Mouse (Mus musculus) hindbrain, embryonic 12.5 days (tissue): ENCODE measurements around the gene Sh3bp5. TPM values are rescaled to one million over a fixed set of nuclear protein-coding genes. Genes with fewer than 3 reads are reported as not detected.

Experiments used
- ATAC-seq: fragments of 200-750 bp; cut with Nextera tagmentation; 2 replicates; pipeline ENCODE4 v1.8.0; 2017; ENCODE audit warnings: moderate TSS enrichment; ENCODE audit not compliant: low FRiP score
- H3K27ac ChIP-seq: fragments of 300-500 bp; sonication (generic); 2 replicates; pipeline ENCODE4 v1.5.1; 2016; ENCODE audit warnings: mild to moderate bottlenecking
- H3K27me3 ChIP-seq: fragments of 300-500 bp; sonication (generic); 2 replicates; pipeline ENCODE4 v1.6.1; 2016; ENCODE audit warnings: mild to moderate bottlenecking
- H3K36me3 ChIP-seq: fragments of 300-500 bp; sonication (generic); 2 replicates; pipeline ENCODE4 v1.6.1; 2016; ENCODE audit warnings: mild to moderate bottlenecking
- H3K4me1 ChIP-seq: fragments of 300-500 bp; sonication (generic); 2 replicates; pipeline ENCODE4 v1.6.1; 2016
- H3K4me2 ChIP-seq: fragments of 300-500 bp; sonication (generic); replicated peaks from 2 replicates; pipeline ENCODE4 v1.6.1; 2016; ENCODE audit warnings: mild to moderate bottlenecking
- H3K4me3 ChIP-seq: fragments of 300-500 bp; sonication (generic); 2 replicates; pipeline ENCODE4 v1.5.1; 2016; ENCODE audit warnings: mild to moderate bottlenecking
- H3K9ac ChIP-seq: fragments of 300-500 bp; sonication (generic); 2 replicates; pipeline ENCODE4 v1.6.1; 2016; ENCODE audit warnings: mild to moderate bottlenecking, moderate library complexity
- H3K9me3 ChIP-seq: fragments of 300-500 bp; sonication (generic); replicated peaks from 2 replicates; pipeline ENCODE4 v1.6.1; 2016; ENCODE audit warnings: mild to moderate bottlenecking
- WGBS: fragments of 180-500 bp; shearing (Covaris S2); methylation state at CpG from one replicate; pipeline ENCODE4 v1.1.7; 2016; 5-methylcytosine and 5-hydroxymethylcytosine counted together
- polyA plus RNA-seq: library from polyadenylated mRNA; unstranded; fragments of >200 nt; fragmentation: Nextera tagmentation; extraction: Ambion mirVana; gene quantifications from 2 replicates; pipeline ENCODE4 v1.2.1, GENCODE M21; 2016

The Sh3bp5 gene
- polyA plus RNA-seq, 1 experiment from 2014 or later = 54.9 TPM

DNA sequence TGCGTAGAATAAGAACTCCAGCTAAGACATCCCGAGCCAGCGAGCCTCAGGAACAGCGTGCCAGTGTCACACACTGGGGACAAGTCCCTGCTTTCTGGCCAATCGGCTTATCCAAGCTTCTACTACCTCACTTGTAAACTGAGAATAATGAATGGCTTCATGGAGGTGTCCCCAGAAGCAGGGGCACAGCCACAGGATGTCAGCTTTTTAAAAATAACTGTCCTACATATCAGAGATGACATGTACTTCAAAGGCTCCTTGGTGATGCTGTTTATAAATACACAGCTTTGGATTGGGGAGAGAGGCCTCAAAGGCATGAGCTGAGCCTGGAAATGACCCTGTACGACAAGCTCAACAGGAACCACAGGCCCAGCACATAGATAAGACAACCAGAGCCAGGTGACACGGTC is 20.9 kb downstream of the Sh3bp5 start:
- Histone ChIP-seq H3K4me3 (no peak overlapping the region), H3K36me3 (peaks cover 4% of the 10 kb centered on the region; the same call in 1 of the 2 replicates), H3K4me2 (no peak overlapping the region), H3K27ac (no peak overlapping the region), H3K4me1 (peaks cover 16% of the 10 kb centered on the region), H3K27me3 (no peaks in the 10 kb centered on the region), H3K9ac (no peak overlapping the region), H3K9me3 (no peaks in the 10 kb centered on the region)
- ATAC-seq = no peak
- WGBS = 74% methylated on average over 7 of the region's 7 CpGs

- Histone ChIP-seq H3K4me2 (no peak overlapping the region), H3K36me3 (peaks cover 6% of the 10 kb centered on the region; the same call in 1 of the 2 replicates), H3K9ac (no peak overlapping the region), H3K4me3 (no peak overlapping the region), H3K27ac (no peak overlapping the region), H3K9me3 (no peaks in the 10 kb centered on the region), H3K27me3 (no peaks in the 10 kb centered on the region), H3K4me1 (peaks cover 16% of the 10 kb centered on the region)
- 74% methylated on average over 10 of the region's 10 CpGs for WGBS
- no peak for ATAC-seq
Observed at GRCm38 (mm10) chr14:31414235-31414966, 21.5 kb downstream of the Sh3bp5 start.

GRCm38 (mm10) chr14:31413475-31414086 is 22.3 kb downstream of the Sh3bp5 start:
- no peak for ATAC-seq
- Histone ChIP-seq H3K27me3 (no peaks in the 10 kb centered on the region), H3K9me3 (no peaks in the 10 kb centered on the region), H3K27ac (no peak overlapping the region), H3K4me3 (no peak overlapping the region), H3K4me1 (peaks cover 19% of the 10 kb centered on the region), H3K36me3 (peaks cover 6% of the 10 kb centered on the region; the same call in 1 of the 2 replicates), H3K9ac (no peak overlapping the region), H3K4me2 (no peak overlapping the region)
- WGBS = 33% methylated on average over 6 of the region's 6 CpGs

DNA sequence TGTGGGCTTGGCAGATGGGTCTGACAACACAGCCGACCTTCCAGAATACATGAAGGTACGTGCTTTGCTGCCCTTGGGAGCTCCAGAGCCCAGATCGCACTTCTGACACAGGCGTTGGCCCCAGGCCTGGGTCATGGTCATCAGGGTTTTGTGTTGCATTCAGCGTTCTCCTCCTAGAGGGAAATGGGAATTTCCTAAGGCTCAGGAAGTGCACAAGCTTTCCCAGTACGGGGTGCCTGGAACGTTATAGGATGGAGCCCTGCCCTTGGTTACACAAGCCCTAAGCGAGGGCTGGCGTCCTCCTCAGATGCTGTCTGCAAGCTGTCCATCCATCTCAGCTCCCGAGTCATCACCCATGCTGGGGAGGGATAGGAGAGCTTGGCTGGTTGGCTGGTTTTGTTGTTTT is 23.2 kb downstream of the Sh3bp5 start:
- WGBS = 71% methylated on average over 10 of the region's 10 CpGs
- no peak overlapping the region for H3K4me2 ChIP-seq
- H3K9ac ChIP-seq = no peak overlapping the region
- peaks cover 22% of the 10 kb centered on the region for H3K4me1 ChIP-seq
- no peak overlapping the region for H3K27ac ChIP-seq
- H3K9me3 ChIP-seq = no peaks in the 10 kb centered on the region
- ATAC-seq = no peak
- H3K27me3 ChIP-seq = no peaks in the 10 kb centered on the region
- no peak overlapping the region for H3K4me3 ChIP-seq
- peaks cover 6% of the 10 kb centered on the region; the same call in 1 of the 2 replicates for H3K36me3 ChIP-seq

DNA sequence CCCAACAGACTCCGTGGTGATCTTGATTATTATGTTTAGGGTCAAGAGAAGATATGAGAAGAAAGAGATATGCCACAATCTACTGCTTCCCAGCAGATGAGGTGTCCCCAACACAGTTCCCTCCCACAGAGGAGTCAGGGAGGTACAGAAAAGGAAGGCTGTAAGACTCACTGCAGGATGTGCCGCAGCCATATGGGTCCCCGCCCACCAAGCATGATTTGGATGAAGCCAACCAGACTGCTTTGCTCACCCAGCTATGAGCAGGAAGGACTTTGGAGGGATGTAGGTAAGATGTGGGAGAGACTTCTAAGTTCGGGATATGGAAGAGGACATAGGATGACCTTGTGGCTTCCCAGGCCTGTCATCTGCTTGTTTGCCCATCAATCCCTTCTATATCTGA is 25.1 kb downstream of the Sh3bp5 start:
- no peak overlapping the region for H3K27ac ChIP-seq
- H3K4me2 ChIP-seq = no peak overlapping the region
- H3K36me3 ChIP-seq = peaks cover 8% of the 10 kb centered on the region; the same call in 1 of the 2 replicates
- no peak overlapping the region for H3K9ac ChIP-seq
- 83% methylated on average over 4 of the region's 4 CpGs for WGBS
- no peak for ATAC-seq
- H3K4me1 ChIP-seq = peaks cover 22% of the 10 kb centered on the region
- H3K9me3 ChIP-seq = no peaks in the 10 kb centered on the region
- H3K4me3 ChIP-seq = no peak overlapping the region
- no peaks in the 10 kb centered on the region for H3K27me3 ChIP-seq

- Histone ChIP-seq H3K27me3 (no peaks in the 10 kb centered on the region), H3K36me3 (peaks cover 10% of the 10 kb centered on the region; the same call in 1 of the 2 replicates), H3K9ac (no peak overlapping the region), H3K4me2 (no peak overlapping the region), H3K4me1 (peaks cover 22% of the 10 kb centered on the region), H3K9me3 (no peaks in the 10 kb centered on the region), H3K4me3 (no peak overlapping the region), H3K27ac (no peak overlapping the region)
- 82% methylated on average over 9 of the region's 9 CpGs for WGBS
- no peak for ATAC-seq
Observed at GRCm38 (mm10) chr14:31410123-31410724, 25.7 kb downstream of the Sh3bp5 start.

DNA sequence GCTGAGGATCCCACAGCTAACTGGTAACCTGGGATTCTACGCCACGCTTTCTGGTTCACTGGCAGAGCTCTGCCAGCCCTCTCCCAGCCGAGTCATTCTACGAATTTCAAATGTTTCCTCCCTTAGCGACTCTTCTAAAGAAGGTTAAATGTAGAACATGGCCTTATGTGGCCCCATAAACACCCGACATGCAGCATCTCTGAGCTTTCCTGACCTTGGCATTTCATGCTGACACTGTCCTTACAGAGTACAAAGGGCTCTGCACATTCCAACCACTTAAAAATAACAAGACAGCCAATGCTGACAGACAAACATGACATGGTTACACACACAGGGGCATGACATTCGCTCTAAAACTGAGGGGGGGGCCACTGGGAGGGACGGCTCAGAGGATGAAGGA is 27.2 kb downstream of the Sh3bp5 start:
- WGBS = 49% methylated on average over 8 of the region's 8 CpGs
- ATAC-seq = no peak
- H3K4me3 ChIP-seq = no peak overlapping the region
- H3K4me1 ChIP-seq = peaks cover 16% of the 10 kb centered on the region
- H3K9ac ChIP-seq = no peak overlapping the region
- H3K27ac ChIP-seq = no peak overlapping the region
- no peak overlapping the region for H3K4me2 ChIP-seq
- H3K9me3 ChIP-seq = no peaks in the 10 kb centered on the region
- H3K36me3 ChIP-seq = peaks cover 10% of the 10 kb centered on the region; the same call in 1 of the 2 replicates
- H3K27me3 ChIP-seq = no peaks in the 10 kb centered on the region

DNA sequence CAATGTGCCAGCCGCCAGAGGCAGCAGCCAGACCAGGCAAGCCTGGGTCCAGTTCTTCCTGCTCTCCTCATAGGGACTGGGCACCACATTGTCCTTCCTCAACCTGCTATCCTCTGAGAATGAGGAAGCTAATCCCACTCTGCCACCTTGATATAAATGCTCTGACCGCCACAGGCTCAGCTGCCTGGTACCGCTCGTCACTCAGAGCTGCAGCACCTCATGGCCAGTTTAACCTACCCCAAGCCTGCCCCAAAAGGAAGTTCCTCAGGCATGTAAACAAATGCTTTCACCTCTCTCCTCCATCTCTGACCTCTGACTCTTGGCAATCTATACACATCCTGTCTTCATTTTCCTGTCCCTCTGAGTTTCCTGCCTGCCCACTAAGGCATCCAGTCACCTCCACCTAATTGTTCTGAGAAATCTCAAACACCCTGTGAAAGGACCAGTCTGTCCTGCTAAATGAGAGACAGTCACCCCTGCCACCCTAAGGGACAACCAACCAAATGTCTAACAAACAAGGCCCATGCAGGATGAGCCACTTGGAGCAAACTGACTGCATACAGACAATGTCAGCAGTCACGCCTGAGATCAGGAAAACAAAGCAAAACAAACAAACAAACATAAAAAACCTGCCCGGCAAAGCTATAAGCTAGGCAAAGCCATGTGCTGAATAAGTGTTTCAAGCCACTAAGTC is 27.8 kb downstream of the Sh3bp5 start:
- Histone ChIP-seq H3K27ac (no peak overlapping the region), H3K4me3 (no peak overlapping the region), H3K4me1 (peaks cover 12% of the 10 kb centered on the region; the same call in 1 of the 2 replicates), H3K27me3 (no peaks in the 10 kb centered on the region), H3K9ac (no peak overlapping the region), H3K4me2 (no peak overlapping the region), H3K9me3 (no peaks in the 10 kb centered on the region), H3K36me3 (peaks cover 10% of the 10 kb centered on the region; the same call in 1 of the 2 replicates)
- no peak for ATAC-seq
- 72% methylated on average over 6 of the region's 6 CpGs for WGBS

DNA sequence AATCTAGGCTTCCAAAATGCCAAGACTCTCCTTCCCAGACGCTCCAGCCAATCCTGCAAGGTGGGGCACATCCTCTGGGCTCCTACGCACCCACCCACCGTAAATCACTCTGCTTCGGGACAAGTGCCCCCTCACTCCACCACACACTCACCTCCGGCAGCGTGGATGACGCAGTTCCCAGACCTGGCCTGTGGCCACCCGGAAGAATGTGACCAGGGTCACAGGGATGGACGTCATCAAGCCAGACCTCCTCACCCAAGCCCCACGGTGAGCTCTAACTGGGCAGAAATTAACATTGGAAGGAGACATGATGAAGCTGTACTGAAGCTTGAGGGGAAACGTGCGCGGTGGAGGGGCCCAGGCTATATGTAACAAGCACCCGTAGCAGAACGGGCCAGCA is 28.7 kb downstream of the Sh3bp5 start:
- Histone ChIP-seq H3K4me3 (no peak overlapping the region), H3K9me3 (no peaks in the 10 kb centered on the region), H3K27ac (no peak overlapping the region), H3K9ac (no peak overlapping the region), H3K27me3 (no peaks in the 10 kb centered on the region), H3K4me2 (no peak overlapping the region), H3K4me1 (peaks cover 11% of the 10 kb centered on the region; the same call in 1 of the 2 replicates), H3K36me3 (peaks cover 10% of the 10 kb centered on the region; the same call in 1 of the 2 replicates)
- ATAC-seq = no peak
- 86% methylated on average over 15 of the region's 15 CpGs for WGBS

DNA sequence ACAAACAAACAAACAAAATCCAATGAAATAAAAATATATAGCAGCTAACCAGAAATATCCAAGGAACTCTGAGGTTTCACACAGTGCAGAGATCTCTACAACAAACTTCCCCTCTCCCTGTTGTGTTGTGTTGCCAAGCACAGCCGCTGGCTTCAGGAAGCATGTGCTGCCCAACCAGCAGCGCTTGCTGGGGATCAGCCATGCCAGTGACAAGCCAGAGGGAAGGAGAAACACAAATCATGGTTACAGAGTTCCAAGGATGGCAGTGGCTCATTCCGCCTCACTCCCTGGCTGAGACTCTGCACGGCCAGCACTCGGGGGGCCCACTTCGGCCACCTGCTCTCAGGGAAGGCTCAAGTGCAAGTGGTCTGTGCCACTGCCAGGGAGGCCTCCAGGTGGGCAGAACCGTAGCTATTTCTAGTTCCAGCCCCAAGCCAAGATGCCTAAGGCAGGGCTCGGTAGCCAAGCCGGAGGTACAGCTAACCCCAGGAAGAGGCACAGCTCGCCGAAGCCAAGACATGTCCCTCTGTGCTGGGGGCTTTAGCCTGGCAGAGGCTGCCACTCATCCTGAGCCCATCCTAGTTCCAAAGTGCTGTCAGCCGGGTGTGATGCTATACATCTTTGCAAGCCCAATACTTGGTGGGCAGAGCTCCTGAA is 29.6 kb downstream of the Sh3bp5 start:
- no peak overlapping the region for H3K4me2 ChIP-seq
- ATAC-seq = no peak
- H3K9me3 ChIP-seq = no peaks in the 10 kb centered on the region
- no peaks in the 10 kb centered on the region for H3K27me3 ChIP-seq
- H3K4me3 ChIP-seq = no peak overlapping the region
- H3K36me3 ChIP-seq = peaks cover 10% of the 10 kb centered on the region; the same call in 1 of the 2 replicates
- no peak overlapping the region for H3K27ac ChIP-seq
- H3K4me1 ChIP-seq = peaks cover 9% of the 10 kb centered on the region; the same call in 1 of the 2 replicates
- H3K9ac ChIP-seq = no peak overlapping the region
- WGBS = 88% methylated on average over 12 of the region's 12 CpGs

DNA sequence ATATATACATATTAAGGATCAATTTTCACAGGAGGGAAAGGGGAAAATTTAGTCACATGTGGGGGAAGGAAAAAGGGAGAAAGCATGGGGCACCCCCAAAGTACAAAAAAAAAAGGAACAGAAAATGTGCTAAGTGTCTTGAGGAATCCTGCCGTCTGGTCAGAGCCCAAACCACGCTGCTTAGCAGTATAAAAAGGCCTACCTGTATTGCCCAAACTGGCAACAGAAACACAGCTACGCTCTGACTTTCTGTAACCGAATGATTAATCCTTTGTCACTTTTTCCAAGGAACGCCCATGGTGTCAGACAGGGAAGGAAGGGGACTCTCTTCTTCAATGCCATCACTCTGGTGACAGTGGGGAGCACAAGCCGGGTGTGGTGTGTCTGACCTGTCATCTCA is 30.2 kb downstream of the Sh3bp5 start:
- Histone ChIP-seq H3K4me3 (no peak overlapping the region), H3K9ac (no peak overlapping the region), H3K4me1 (peaks cover 9% of the 10 kb centered on the region; the same call in 1 of the 2 replicates), H3K27me3 (no peaks in the 10 kb centered on the region), H3K4me2 (no peak overlapping the region), H3K27ac (no peak overlapping the region), H3K9me3 (no peaks in the 10 kb centered on the region), H3K36me3 (peaks cover 10% of the 10 kb centered on the region; the same call in 1 of the 2 replicates)
- ATAC-seq = no peak
- 87% methylated on average over 6 of the region's 6 CpGs for WGBS
